Mouse (Mus musculus) hindbrain, embryonic 11.5 days (tissue): ENCODE data around the gene Smo. TPM values are rescaled to one million over a fixed set of nuclear protein-coding genes. Genes with fewer than 3 reads are reported as not detected.

Experiments used
- ATAC-seq: fragments of 200-750 bp; cut with Nextera tagmentation; 2 replicates; pipeline ENCODE4 v1.8.0; 2017; ENCODE audit warnings: mild to moderate bottlenecking, moderate TSS enrichment, moderate library complexity; ENCODE audit not compliant: low FRiP score
- DNase-seq: peaks from one replicate; pipeline ENCODE4 v3.0.0-alpha.2; 2015; ENCODE audit warnings: low spot score
- H3K27ac ChIP-seq: fragments of 300-500 bp; sonication (generic); 2 replicates; pipeline ENCODE4 v1.5.1; 2014; ENCODE audit warnings: mild to moderate bottlenecking, low read depth, low read length
- H3K27me3 ChIP-seq: fragments of 300-500 bp; sonication (generic); 2 replicates; pipeline ENCODE4 v1.6.1; 2014; ENCODE audit warnings: mild to moderate bottlenecking, low read length, moderate library complexity, mixed read lengths; ENCODE audit not compliant: control insufficient read depth, insufficient read depth
- H3K36me3 ChIP-seq: fragments of 300-500 bp; sonication (generic); 2 replicates; pipeline ENCODE4 v1.6.1; 2014; ENCODE audit warnings: mild to moderate bottlenecking, low read length, moderate library complexity, mixed read lengths; ENCODE audit not compliant: control insufficient read depth, insufficient read depth
- H3K4me1 ChIP-seq: fragments of 300-500 bp; sonication (generic); replicated peaks from 2 replicates; pipeline ENCODE4 v1.6.1; 2014; ENCODE audit warnings: low read length, mixed read lengths; ENCODE audit not compliant: control insufficient read depth, insufficient read depth
- H3K4me2 ChIP-seq: fragments of 300-500 bp; sonication (generic); replicated peaks from 2 replicates; pipeline ENCODE4 v1.6.1; 2014; ENCODE audit warnings: mild to moderate bottlenecking, low read depth, low read length
- H3K4me3 ChIP-seq: fragments of 300-500 bp; sonication (generic); 2 replicates; pipeline ENCODE4 v1.5.1; 2014; ENCODE audit warnings: low read depth, low read length
- H3K9ac ChIP-seq: fragments of 300-500 bp; sonication (generic); 2 replicates; pipeline ENCODE4 v1.6.1; 2014; ENCODE audit warnings: low read depth, low read length
- H3K9me3 ChIP-seq: fragments of 300-500 bp; sonication (generic); 2 replicates; pipeline ENCODE4 v1.6.1; 2016; ENCODE audit warnings: low read length; ENCODE audit not compliant: control insufficient read depth
- WGBS: fragments of 180-500 bp; shearing (Covaris S2); extraction: QIAGEN DNeasy Blood & Tissue Kit; methylation state at CpG from one replicate; pipeline ENCODE4 v1.1.7; 2014; 5-methylcytosine and 5-hydroxymethylcytosine counted together
- polyA plus RNA-seq: library from polyadenylated mRNA; unstranded; fragments of >200 nt; fragmentation: Nextera tagmentation; extraction: Ambion mirVana; gene quantifications from 2 replicates; pipeline ENCODE4 v1.2.1, GENCODE M21; 2014

The Smo gene
- polyA plus RNA-seq, 1 experiment from 2014 or later = 39.3 TPM

DNA sequence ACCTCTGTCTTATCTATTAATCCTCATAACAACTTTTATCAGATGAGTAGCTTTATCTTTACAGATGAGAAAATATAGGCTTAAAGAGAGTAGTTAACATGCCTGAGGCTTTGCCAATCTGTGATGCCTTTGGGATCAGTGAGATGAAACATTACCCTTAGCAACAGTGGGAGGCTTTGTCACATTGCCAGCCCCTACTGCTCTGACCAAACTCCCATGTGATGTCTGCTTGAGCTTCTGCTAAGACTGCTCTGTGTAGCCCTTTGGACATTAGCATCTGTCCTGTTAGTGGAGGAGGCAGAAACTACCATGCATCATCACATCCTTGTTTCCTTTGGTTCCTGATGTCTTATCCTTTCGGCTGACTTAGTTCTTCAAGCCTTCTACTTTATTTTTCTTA lies 40.3 kb downstream of the Smo start:
- Histone ChIP-seq H3K27me3 (no peaks in the 10 kb centered on the region), H3K36me3 (no peaks in the 10 kb centered on the region), H3K9me3 (no peaks in the 10 kb centered on the region), H3K27ac (no peak overlapping the region), H3K4me3 (no peak overlapping the region), H3K4me2 (no peak overlapping the region), H3K9ac (no peak overlapping the region), H3K4me1 (no peaks in the 10 kb centered on the region)
- ATAC-seq = no peak
- DNase-seq = no peak
- 97% methylated on average over 1 of the region's 1 CpGs for WGBS

DNA sequence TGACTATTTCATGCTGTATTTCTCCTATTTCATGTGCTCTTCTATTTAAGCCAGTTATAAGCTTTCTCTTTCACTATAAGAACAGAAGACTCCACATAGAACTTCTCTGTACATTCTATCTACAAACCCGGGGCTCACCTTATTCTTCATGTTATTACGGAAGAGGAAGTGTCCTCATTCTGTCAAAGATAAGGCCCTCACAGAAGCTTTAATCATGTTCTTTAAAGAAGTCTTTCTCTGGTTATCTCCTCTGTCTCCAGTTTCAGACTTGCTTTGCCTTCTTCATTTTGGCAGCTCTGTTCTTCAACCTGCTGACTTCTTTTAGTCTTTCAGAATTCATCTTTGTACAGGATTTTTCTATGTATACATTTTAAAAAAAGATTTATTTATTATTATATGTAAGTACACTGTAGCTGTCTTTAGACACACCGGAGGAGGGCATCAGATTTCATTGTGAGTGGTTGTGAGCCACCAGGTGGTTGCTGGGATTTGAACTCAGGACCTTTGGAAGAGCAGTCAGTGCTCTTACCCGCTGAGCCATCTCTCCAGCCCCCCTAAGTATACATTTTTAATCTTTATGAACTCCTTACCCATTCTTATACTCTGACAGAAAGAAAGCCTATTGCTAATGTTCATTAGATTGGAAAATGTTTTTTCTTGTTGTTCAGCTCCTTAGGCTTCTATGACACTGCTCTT lies 41.4 kb downstream of the Smo start:
- no peak overlapping the region for H3K4me3 ChIP-seq
- H3K9ac ChIP-seq = no peak overlapping the region
- H3K36me3 ChIP-seq = no peaks in the 10 kb centered on the region
- H3K4me1 ChIP-seq = no peaks in the 10 kb centered on the region
- no peak overlapping the region for H3K27ac ChIP-seq
- H3K9me3 ChIP-seq = no peaks in the 10 kb centered on the region
- DNase-seq (no peak), ATAC-seq (no peak)
- H3K27me3 ChIP-seq = no peaks in the 10 kb centered on the region
- H3K4me2 ChIP-seq = no peak overlapping the region
- WGBS = 93% methylated on average over 4 of the region's 4 CpGs

DNA sequence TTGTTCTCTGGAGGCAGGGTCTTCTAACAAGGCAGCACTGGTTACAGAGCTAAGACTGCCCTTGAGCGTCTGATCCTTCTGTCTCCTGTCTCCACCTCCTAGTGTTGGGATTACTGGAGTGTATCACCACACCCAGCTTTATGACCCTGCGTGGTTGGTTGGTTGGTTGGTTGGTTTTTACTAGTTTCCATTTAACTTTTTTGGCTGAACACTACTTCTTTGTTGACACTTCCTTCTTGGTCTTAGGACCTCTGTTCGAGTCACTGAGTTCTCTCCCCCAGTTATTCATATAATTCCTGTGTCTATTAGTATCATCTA lies 41.9 kb downstream of the Smo start:
- WGBS = 85% methylated on average over 3 of the region's 3 CpGs
- no peaks in the 10 kb centered on the region for H3K9me3 ChIP-seq
- H3K27me3 ChIP-seq = no peaks in the 10 kb centered on the region
- H3K4me1 ChIP-seq = no peaks in the 10 kb centered on the region
- no peaks in the 10 kb centered on the region for H3K36me3 ChIP-seq
- no peak overlapping the region for H3K4me3 ChIP-seq
- no peak overlapping the region for H3K9ac ChIP-seq
- ATAC-seq (no peak), DNase-seq (no peak)
- no peak overlapping the region for H3K27ac ChIP-seq
- H3K4me2 ChIP-seq = no peak overlapping the region

DNA sequence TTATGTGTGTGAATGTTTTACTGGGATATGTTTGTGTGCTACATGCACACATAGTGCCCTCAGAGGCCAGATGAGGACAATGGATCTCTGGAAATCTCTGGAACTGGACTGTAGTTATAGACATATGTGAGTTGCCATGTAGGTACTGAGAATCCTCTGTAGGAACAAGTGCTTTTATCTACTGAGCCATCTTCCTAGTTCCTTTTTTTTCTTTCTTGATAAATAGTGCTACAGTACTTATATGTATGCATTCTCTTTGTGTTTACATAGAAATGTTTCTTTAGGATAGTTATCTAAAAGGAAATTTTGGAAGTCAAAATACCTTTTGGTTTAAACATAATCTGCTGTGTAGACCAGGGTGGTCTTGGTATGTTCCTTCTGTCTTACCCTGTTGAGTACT lies 44.8 kb downstream of the Smo start:
- no peaks in the 10 kb centered on the region for H3K9me3 ChIP-seq
- DNase-seq = no peak
- no peaks in the 10 kb centered on the region for H3K4me1 ChIP-seq
- H3K4me3 ChIP-seq = no peak overlapping the region
- ATAC-seq = no peak
- no peaks in the 10 kb centered on the region for H3K27me3 ChIP-seq
- H3K4me2 ChIP-seq = no peak overlapping the region
- no peak overlapping the region for H3K27ac ChIP-seq
- no peak overlapping the region for H3K9ac ChIP-seq
- H3K36me3 ChIP-seq = no peaks in the 10 kb centered on the region

DNA sequence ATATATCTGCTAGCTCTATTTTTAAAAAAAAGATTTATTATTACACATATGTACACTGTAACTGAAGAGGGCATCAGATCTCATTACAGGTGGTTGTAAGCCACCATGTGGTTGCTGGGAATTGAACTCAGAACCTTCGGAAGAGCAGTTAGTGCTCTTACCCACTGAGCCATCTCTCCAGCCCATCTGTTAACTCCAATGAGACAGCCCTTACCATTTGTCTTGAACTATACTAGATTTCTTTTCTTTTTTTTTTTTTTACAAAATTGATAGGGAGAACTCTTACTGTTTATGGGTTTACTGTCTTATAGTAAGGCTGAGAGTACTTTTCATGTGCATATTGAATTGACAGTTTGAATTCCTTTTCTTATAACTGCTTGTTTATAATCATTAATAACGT lies 45.3 kb downstream of the Smo start:
- 92% methylated on average over 2 of the region's 2 CpGs for WGBS
- H3K36me3 ChIP-seq = no peaks in the 10 kb centered on the region
- H3K9ac ChIP-seq = no peak overlapping the region
- no peak overlapping the region for H3K27ac ChIP-seq
- DNase-seq (no peak), ATAC-seq (no peak)
- H3K4me1 ChIP-seq = no peaks in the 10 kb centered on the region
- no peaks in the 10 kb centered on the region for H3K27me3 ChIP-seq
- no peak overlapping the region for H3K4me3 ChIP-seq
- no peaks in the 10 kb centered on the region for H3K9me3 ChIP-seq
- H3K4me2 ChIP-seq = no peak overlapping the region

DNA sequence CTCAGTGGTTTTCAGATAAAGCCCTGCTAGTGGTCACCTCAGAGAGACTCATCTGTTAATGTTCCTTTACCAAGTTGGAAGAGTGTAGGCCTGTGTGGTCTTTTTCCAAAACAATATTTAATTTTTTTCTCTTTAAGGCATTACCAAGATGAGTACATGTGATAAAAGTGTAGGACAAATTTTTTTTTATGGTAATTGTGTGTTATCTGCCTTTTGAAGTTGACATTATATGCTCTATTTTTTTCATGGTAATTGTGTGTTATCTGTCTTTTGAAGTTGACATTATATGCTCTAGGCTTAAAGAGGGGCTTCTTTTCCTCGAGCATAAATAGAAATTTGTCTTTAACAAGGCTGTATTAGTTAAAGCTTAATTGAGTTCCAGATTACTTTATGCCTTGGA lies 46.9 kb downstream of the Smo start:
- 90% methylated on average over 1 of the region's 1 CpGs for WGBS
- Histone ChIP-seq H3K36me3 (no peaks in the 10 kb centered on the region), H3K4me2 (no peak overlapping the region), H3K27me3 (no peaks in the 10 kb centered on the region), H3K4me1 (no peaks in the 10 kb centered on the region), H3K4me3 (no peak overlapping the region), H3K27ac (no peak overlapping the region), H3K9me3 (no peaks in the 10 kb centered on the region), H3K9ac (no peak overlapping the region)
- no peak for ATAC-seq
- DNase-seq = no peak

DNA sequence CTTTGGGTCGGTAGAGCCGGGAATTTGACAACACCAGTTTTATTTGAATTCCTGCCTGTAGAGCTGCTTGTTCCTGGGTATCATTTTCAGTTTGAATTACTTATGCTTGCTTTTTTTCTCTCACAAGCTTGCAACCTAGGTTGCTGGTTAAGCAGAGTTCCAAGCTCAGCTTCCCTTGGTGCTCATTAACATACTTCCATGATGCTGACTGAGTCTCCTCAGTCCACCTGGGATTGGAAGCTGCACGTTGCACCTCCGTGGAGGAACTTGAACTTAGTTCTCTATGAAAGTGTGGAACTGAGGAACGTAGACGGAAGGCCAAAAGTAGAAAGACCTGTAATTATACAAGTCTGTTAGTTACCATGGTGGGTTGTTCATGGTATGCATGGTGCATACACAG lies 48.7 kb downstream of the Smo start:
- Histone ChIP-seq H3K9me3 (no peaks in the 10 kb centered on the region), H3K27ac (no peak overlapping the region), H3K4me1 (no peaks in the 10 kb centered on the region), H3K4me2 (no peak overlapping the region), H3K27me3 (no peaks in the 10 kb centered on the region), H3K4me3 (no peak overlapping the region), H3K9ac (no peak overlapping the region), H3K36me3 (no peaks in the 10 kb centered on the region)
- ATAC-seq = no peak
- 96% methylated on average over 6 of the region's 6 CpGs for WGBS
- DNase-seq = no peak

DNA sequence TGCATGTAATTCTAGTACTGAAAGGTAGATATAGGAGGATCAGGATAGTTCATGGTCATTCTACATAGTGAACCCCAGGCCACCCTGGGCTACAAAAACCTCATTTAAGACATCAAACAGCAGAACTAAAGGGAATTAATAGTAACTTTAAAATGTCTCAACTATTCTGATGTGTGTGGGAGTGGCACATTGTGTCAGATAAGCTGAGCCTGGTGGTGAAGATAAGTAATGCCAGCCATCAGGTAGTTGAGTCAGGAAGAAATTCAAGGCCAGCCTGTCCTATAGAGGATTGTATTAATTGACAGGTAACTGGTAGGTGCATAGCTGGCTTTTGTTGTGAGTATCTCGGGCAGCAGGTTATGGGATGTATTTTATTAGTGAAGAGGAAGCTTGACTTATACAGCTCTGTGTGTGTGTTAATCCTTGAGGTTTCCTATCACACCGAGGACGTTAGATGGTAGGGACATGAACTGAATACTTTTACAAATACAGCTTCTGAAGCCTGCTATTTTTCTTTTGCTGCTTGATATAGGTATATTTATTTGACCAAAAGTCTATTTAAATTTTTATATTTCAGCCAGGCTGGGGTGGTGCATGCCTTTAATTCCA lies 49.2 kb downstream of the Smo start:
- WGBS = 94% methylated on average over 3 of the region's 3 CpGs
- no peak overlapping the region for H3K4me3 ChIP-seq
- ATAC-seq = no peak
- H3K9me3 ChIP-seq = no peaks in the 10 kb centered on the region
- H3K4me1 ChIP-seq = no peaks in the 10 kb centered on the region
- H3K27me3 ChIP-seq = no peaks in the 10 kb centered on the region
- H3K27ac ChIP-seq = no peak overlapping the region
- no peaks in the 10 kb centered on the region for H3K36me3 ChIP-seq
- no peak overlapping the region for H3K9ac ChIP-seq
- H3K4me2 ChIP-seq = no peak overlapping the region
- no peak for DNase-seq

DNA sequence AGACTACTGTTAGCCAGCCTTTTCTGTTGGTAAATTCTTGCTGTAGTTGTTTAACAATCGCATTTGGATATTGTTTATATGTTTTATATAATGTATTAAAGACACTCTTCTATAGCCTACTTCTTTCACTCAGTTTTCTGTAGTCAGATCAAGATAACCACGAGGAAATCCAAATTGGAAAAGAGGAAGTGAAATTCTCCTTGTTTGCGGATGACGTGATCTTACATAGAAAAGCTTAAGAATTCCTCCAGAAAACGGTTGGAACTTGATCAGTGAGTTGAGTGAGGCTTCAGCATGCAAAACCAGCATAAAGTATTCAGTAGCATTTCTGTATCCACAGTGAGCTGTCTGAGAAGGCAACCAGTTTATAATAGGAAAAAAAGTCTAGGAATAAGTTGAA lies 50.5 kb downstream of the Smo start:
- no peaks in the 10 kb centered on the region for H3K27me3 ChIP-seq
- no peak overlapping the region for H3K4me2 ChIP-seq
- H3K36me3 ChIP-seq = no peaks in the 10 kb centered on the region
- DNase-seq (no peak), ATAC-seq (no peak)
- H3K9ac ChIP-seq = no peak overlapping the region
- no peak overlapping the region for H3K27ac ChIP-seq
- no peaks in the 10 kb centered on the region for H3K4me1 ChIP-seq
- H3K9me3 ChIP-seq = no peaks in the 10 kb centered on the region
- 92% methylated on average over 5 of the region's 5 CpGs for WGBS
- no peak overlapping the region for H3K4me3 ChIP-seq
